Mouse (Mus musculus) lung, adult 2 months (tissue): ENCODE results near the gene Mical3.

ENCODE experiments used
- CTCF ChIP-seq: fragments of 200-500 bp; IDR thresholded peaks from 2 replicates; pipeline ENCODE4 v1.5.1; 2011; ENCODE audit warnings: mild to moderate bottlenecking, low read length, control low read depth; ENCODE audit not compliant: insufficient read depth
- POLR2A ChIP-seq: fragments of 200-500 bp; IDR thresholded peaks from 2 replicates; pipeline ENCODE4 v1.6.1; 2011; ENCODE audit warnings: low read depth, mild to moderate bottlenecking, control low read depth, low read length, borderline replicate concordance; ENCODE audit errors: extremely low read depth

DNA sequence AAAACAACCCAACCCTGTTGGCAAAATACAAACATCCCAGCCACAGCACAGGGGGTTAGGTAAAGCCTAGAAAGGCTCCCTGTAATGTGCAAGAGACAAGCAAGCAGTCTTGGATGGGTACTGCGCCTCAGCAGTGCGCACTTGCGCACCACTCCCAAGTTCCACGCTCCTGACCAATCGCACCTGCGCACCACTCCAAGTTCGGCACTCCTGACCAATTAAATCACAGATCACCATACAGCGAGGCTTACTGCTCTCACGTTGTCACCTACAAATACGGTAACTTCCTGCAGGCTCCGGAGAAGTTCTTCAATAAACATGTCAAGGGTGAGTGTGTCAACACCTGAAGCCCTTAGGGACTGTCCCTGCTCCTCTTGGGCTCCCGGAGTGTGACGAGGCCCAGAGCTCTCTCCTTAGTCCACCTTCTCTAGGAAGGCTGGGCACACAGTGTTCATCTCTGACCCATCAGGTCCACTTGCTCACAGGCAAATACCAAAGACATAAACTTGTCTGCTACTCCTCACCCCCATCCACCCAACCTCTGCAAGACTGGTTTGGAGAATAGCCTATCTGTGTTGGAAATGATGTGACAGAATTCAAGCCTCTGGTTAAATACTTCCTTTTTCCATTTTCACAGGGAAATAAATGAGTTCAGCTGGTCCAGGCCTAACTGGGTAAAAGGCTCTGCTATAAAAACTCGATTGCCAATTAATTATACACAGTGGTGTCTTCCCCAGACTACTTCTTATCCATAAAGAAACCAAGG lies 27.2 kb downstream of the Mical3 start:
- TF ChIP-seq CTCF, result no peak
- no peak for TF ChIP-seq POLR2A
